Mouse (Mus musculus): ENCODE data around the gene Rap2c.

DNA sequence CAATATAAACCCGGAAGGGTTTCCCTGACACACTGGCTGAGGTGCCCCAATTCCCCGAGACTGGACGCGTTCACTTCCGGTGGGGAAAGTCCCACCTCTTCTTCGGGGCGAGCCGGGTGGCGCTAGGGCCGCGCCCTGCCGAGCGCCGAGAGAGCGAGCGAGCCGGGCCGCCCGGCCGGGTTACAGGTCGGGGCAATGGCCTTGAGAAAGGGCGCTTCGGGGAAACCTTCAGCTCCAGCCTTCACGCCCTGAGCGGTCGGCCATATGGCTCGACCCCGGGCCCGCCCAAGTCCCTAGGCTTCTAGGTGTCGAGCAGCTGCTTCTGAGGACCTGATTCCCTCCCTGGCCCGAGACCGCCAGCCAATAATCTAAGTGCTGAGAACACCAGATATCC lies 965 bp upstream of the Rap2c start:
- TF ChIP-seq GATA1 (IDR thresholded peaks at IDR 0.05; ENCODE audit: low read length) (no peak), TAL1 (IDR thresholded peaks at IDR 0.05; ENCODE audit: low read length) (no peak)

All from erythroblast, embryonic 14.5 days (primary cell).